Mouse (Mus musculus): ENCODE data around the gene Man1b1. TPM values are rescaled to one million over a fixed set of nuclear protein-coding genes. Genes with fewer than 3 reads are reported as not detected.

The Man1b1 gene
- polyA plus RNA-seq, 1 experiment from 2014 or later: 15.3 TPM

GRCm38 (mm10) chr2:25326036-25326435 is 6.1 kb upstream of the Man1b1 start:
- 61% methylated on average over 2 of the region's 2 CpGs for WGBS (ENCODE audit: insufficient replicate concordance)
- ATAC-seq (ENCODE audit: low read depth): no peak
- Histone ChIP-seq H3K27me3 (ENCODE audit: control insufficient read depth, insufficient read depth, low read depth, low read length) (no peaks in the 10 kb centered on the region), H3K36me3 (ENCODE audit: control insufficient read depth, insufficient read depth) (no peaks in the 10 kb centered on the region), H3K4me3 (ENCODE audit: low read depth, low read length) (no peak overlapping the region), H3K9me3 (replicated peaks; ENCODE audit: control insufficient read depth, low read length) (no peaks in the 10 kb centered on the region), H3K9ac (ENCODE audit: low read depth, low read length) (no peak overlapping the region), H3K4me1 (ENCODE audit: control insufficient read depth, low read depth, low read length) (peaks cover under 1% of the 10 kb centered on the region; the same call in 1 of the 2 replicates), H3K27ac (ENCODE audit: low read length) (no peak overlapping the region), H3K4me2 (ENCODE audit: low read depth, low read length) (no peak overlapping the region)

GRCm38 (mm10) chr2:25328440-25328839 is 3.7 kb upstream of the Man1b1 start:
- no peak for ATAC-seq (ENCODE audit: low read depth)
- H3K27me3 ChIP-seq (ENCODE audit: control insufficient read depth, insufficient read depth, low read depth, low read length): no peaks in the 10 kb centered on the region
- H3K9ac ChIP-seq (ENCODE audit: low read depth, low read length): no peak overlapping the region
- H3K27ac ChIP-seq (ENCODE audit: low read length): no peak overlapping the region
- peaks cover 12% of the 10 kb centered on the region for H3K4me1 ChIP-seq (ENCODE audit: control insufficient read depth, low read depth, low read length)
- H3K4me3 ChIP-seq (ENCODE audit: low read depth, low read length): no peak overlapping the region
- no peaks in the 10 kb centered on the region for H3K36me3 ChIP-seq (ENCODE audit: control insufficient read depth, insufficient read depth)
- H3K4me2 ChIP-seq (ENCODE audit: low read depth, low read length): no peak overlapping the region
- WGBS (ENCODE audit: insufficient replicate concordance): 29% methylated on average over 7 of the region's 7 CpGs
- H3K9me3 ChIP-seq (replicated peaks; ENCODE audit: control insufficient read depth, low read length): no peaks in the 10 kb centered on the region

- Histone ChIP-seq H3K4me2 (ENCODE audit: low read depth, low read length) (peak overlapping the region; percentile 81), H3K36me3 (ENCODE audit: control insufficient read depth, insufficient read depth) (peaks cover 2% of the 10 kb centered on the region; the same call in 1 of the 2 replicates), H3K27me3 (ENCODE audit: control insufficient read depth, insufficient read depth, low read depth, low read length) (no peaks in the 10 kb centered on the region), H3K4me3 (ENCODE audit: low read depth, low read length) (peak overlapping the region; percentile 82), H3K9me3 (replicated peaks; ENCODE audit: control insufficient read depth, low read length) (no peaks in the 10 kb centered on the region), H3K27ac (ENCODE audit: low read length) (no peak overlapping the region), H3K9ac (ENCODE audit: low read depth, low read length) (peak overlapping the region; percentile 78), H3K4me1 (ENCODE audit: control insufficient read depth, low read depth, low read length) (peaks cover 16% of the 10 kb centered on the region)
- WGBS (ENCODE audit: insufficient replicate concordance): 46% methylated on average over 9 of the region's 9 CpGs
- ATAC-seq (ENCODE audit: low read depth): no peak
These were observed 668 bp upstream of the Man1b1 start for GRCm38 (mm10) chr2:25331470-25331869.

- no peaks in the 10 kb centered on the region for H3K27me3 ChIP-seq (ENCODE audit: control insufficient read depth, insufficient read depth, low read depth, low read length)
- H3K4me3 ChIP-seq (ENCODE audit: low read depth, low read length): peak overlapping the region; percentile 82
- no peak overlapping the region for H3K27ac ChIP-seq (ENCODE audit: low read length)
- peak overlapping the region; percentile 89 for H3K9ac ChIP-seq (ENCODE audit: low read depth, low read length)
- no peak for ATAC-seq (ENCODE audit: low read depth)
- no peaks in the 10 kb centered on the region for H3K9me3 ChIP-seq (replicated peaks; ENCODE audit: control insufficient read depth, low read length)
- peaks cover 16% of the 10 kb centered on the region for H3K4me1 ChIP-seq (ENCODE audit: control insufficient read depth, low read depth, low read length)
- peak overlapping the region; percentile 92 for H3K4me2 ChIP-seq (ENCODE audit: low read depth, low read length)
- WGBS (ENCODE audit: insufficient replicate concordance): 78% methylated on average over 2 of the region's 2 CpGs
- peaks cover 19% of the 10 kb centered on the region for H3K36me3 ChIP-seq (ENCODE audit: control insufficient read depth, insufficient read depth)
These were observed 1.4 kb downstream of the Man1b1 start for GRCm38 (mm10) chr2:25333569-25333968.

GRCm38 (mm10) chr2:25338303-25338702 is 6.2 kb downstream of the Man1b1 start:
- Histone ChIP-seq H3K27ac (ENCODE audit: low read length) (no peak overlapping the region), H3K4me1 (ENCODE audit: control insufficient read depth, low read depth, low read length) (peaks cover 6% of the 10 kb centered on the region), H3K27me3 (ENCODE audit: control insufficient read depth, insufficient read depth, low read depth, low read length) (no peaks in the 10 kb centered on the region), H3K9ac (ENCODE audit: low read depth, low read length) (no peak overlapping the region), H3K4me2 (ENCODE audit: low read depth, low read length) (no peak overlapping the region), H3K4me3 (ENCODE audit: low read depth, low read length) (no peak overlapping the region), H3K9me3 (replicated peaks; ENCODE audit: control insufficient read depth, low read length) (no peaks in the 10 kb centered on the region), H3K36me3 (ENCODE audit: control insufficient read depth, insufficient read depth) (peaks cover 31% of the 10 kb centered on the region)
- WGBS (ENCODE audit: insufficient replicate concordance): 86% methylated on average over 6 of the region's 6 CpGs
- ATAC-seq (ENCODE audit: low read depth): no peak

GRCm38 (mm10) chr2:25348162-25348561 is 16.0 kb downstream of the Man1b1 start:
- WGBS (ENCODE audit: insufficient replicate concordance): 83% methylated on average over 7 of the region's 7 CpGs
- H3K4me3 ChIP-seq (ENCODE audit: low read depth, low read length): no peak overlapping the region
- no peaks in the 10 kb centered on the region for H3K27me3 ChIP-seq (ENCODE audit: control insufficient read depth, insufficient read depth, low read depth, low read length)
- no peak overlapping the region for H3K27ac ChIP-seq (ENCODE audit: low read length)
- no peak overlapping the region for H3K9ac ChIP-seq (ENCODE audit: low read depth, low read length)
- no peaks in the 10 kb centered on the region for H3K9me3 ChIP-seq (replicated peaks; ENCODE audit: control insufficient read depth, low read length)
- peaks cover 73% of the 10 kb centered on the region for H3K36me3 ChIP-seq (ENCODE audit: control insufficient read depth, insufficient read depth)
- H3K4me1 ChIP-seq (ENCODE audit: control insufficient read depth, low read depth, low read length): no peaks in the 10 kb centered on the region
- no peak overlapping the region for H3K4me2 ChIP-seq (ENCODE audit: low read depth, low read length)
- ATAC-seq (ENCODE audit: low read depth): no peak

GRCm38 (mm10) chr2:25349499-25349898 is 17.4 kb downstream of the Man1b1 start:
- H3K27me3 ChIP-seq (ENCODE audit: control insufficient read depth, insufficient read depth, low read depth, low read length): no peaks in the 10 kb centered on the region
- no peaks in the 10 kb centered on the region for H3K4me1 ChIP-seq (ENCODE audit: control insufficient read depth, low read depth, low read length)
- peaks cover 60% of the 10 kb centered on the region for H3K36me3 ChIP-seq (ENCODE audit: control insufficient read depth, insufficient read depth)
- H3K4me2 ChIP-seq (ENCODE audit: low read depth, low read length): no peak overlapping the region
- H3K9ac ChIP-seq (ENCODE audit: low read depth, low read length): no peak overlapping the region
- H3K4me3 ChIP-seq (ENCODE audit: low read depth, low read length): no peak overlapping the region
- 84% methylated on average over 4 of the region's 4 CpGs for WGBS (ENCODE audit: insufficient replicate concordance)
- no peaks in the 10 kb centered on the region for H3K9me3 ChIP-seq (replicated peaks; ENCODE audit: control insufficient read depth, low read length)
- no peak for ATAC-seq (ENCODE audit: low read depth)
- no peak overlapping the region for H3K27ac ChIP-seq (ENCODE audit: low read length)

- no peak overlapping the region for H3K4me3 ChIP-seq (ENCODE audit: low read depth, low read length)
- no peak for ATAC-seq (ENCODE audit: low read depth)
- H3K9ac ChIP-seq (ENCODE audit: low read depth, low read length): no peak overlapping the region
- peaks cover 48% of the 10 kb centered on the region for H3K36me3 ChIP-seq (ENCODE audit: control insufficient read depth, insufficient read depth)
- H3K9me3 ChIP-seq (replicated peaks; ENCODE audit: control insufficient read depth, low read length): no peaks in the 10 kb centered on the region
- no peak overlapping the region for H3K27ac ChIP-seq (ENCODE audit: low read length)
- H3K4me2 ChIP-seq (ENCODE audit: low read depth, low read length): no peak overlapping the region
- H3K4me1 ChIP-seq (ENCODE audit: control insufficient read depth, low read depth, low read length): peaks cover 6% of the 10 kb centered on the region
- WGBS (ENCODE audit: insufficient replicate concordance): 88% methylated on average over 3 of the region's 3 CpGs
- H3K27me3 ChIP-seq (ENCODE audit: control insufficient read depth, insufficient read depth, low read depth, low read length): no peaks in the 10 kb centered on the region
These were observed 18.6 kb downstream of the Man1b1 start for GRCm38 (mm10) chr2:25350701-25351100.

- no peak for ATAC-seq (ENCODE audit: low read depth)
- Histone ChIP-seq H3K4me3 (ENCODE audit: low read depth, low read length) (no peak overlapping the region), H3K27me3 (ENCODE audit: control insufficient read depth, insufficient read depth, low read depth, low read length) (no peaks in the 10 kb centered on the region), H3K36me3 (ENCODE audit: control insufficient read depth, insufficient read depth) (peaks cover 22% of the 10 kb centered on the region), H3K9me3 (replicated peaks; ENCODE audit: control insufficient read depth, low read length) (no peaks in the 10 kb centered on the region), H3K9ac (ENCODE audit: low read depth, low read length) (no peak overlapping the region), H3K27ac (ENCODE audit: low read length) (no peak overlapping the region), H3K4me1 (ENCODE audit: control insufficient read depth, low read depth, low read length) (peaks cover 19% of the 10 kb centered on the region), H3K4me2 (ENCODE audit: low read depth, low read length) (no peak overlapping the region)
- 68% methylated on average over 6 of the region's 6 CpGs for WGBS (ENCODE audit: insufficient replicate concordance)
These were observed 22.1 kb downstream of the Man1b1 start for GRCm38 (mm10) chr2:25354211-25354610.

Measured in liver, embryonic 16.5 days (tissue).